In the genomic region with DNA sequence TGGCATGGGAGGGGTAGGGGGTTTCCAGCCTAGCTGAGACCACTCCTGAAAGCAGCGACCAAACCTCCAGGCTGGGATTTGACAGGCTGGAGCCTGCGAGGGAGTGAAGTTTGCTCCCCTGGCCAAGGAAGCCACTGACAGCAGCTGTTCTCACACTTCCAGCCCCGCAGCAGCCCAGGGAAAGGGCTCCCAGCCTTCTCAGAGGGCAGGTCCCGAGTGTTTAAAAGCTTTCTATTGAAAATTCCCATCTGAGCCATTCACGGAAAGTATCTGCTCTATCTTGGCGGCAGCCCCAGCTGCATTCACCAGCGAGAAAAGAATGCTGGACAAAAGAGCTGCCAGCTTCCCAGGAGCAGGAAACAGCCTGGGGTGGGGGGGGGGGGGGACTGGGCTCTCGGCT, we compare ENCODE assay signal across 8 mouse cellular contexts. TPM values are rescaled to one million over a fixed set of nuclear protein-coding genes. Genes with fewer than 3 reads are reported as not detected.
A peak's percentile ranks its signal among the peaks of the same experiment; 100 is the strongest.
DNase-seq lines count a peak whose midpoint lies in the region; ATAC-seq and TF ChIP-seq lines count a peak whose summit lies in the region.

No protein-coding gene starts in this region.

- 7% methylated on average over 8 of the region's 8 CpGs for WGBS in lung, embryonic 14.5 days
- WGBS in lung, adult 2 months: 18% methylated on average over 7 of the region's 8 CpGs
- 3% methylated on average over 8 of the region's 8 CpGs for WGBS in forebrain, embryonic 15.5 days
- 5% methylated on average over 8 of the region's 8 CpGs for WGBS in limb, embryonic 13.5 days
- 4% methylated on average over 8 of the region's 8 CpGs for WGBS in neural tube, embryonic 15.5 days

- peak overlapping the region; percentile 12; the same call in 1 of the 2 replicates for H3K4me2 ChIP-seq in lung, embryonic 14.5 days
- no peak overlapping the region for H3K4me2 ChIP-seq in forebrain, embryonic 15.5 days (replicated peaks)
- H3K4me2 ChIP-seq in limb, embryonic 13.5 days (replicated peaks): peak overlapping the region; percentile 11; the same call in 1 of the 2 replicates
- no peak overlapping the region for H3K4me2 ChIP-seq in neural tube, embryonic 15.5 days

- no peaks in the 10 kb centered on the region for H3K36me3 ChIP-seq in lung, embryonic 14.5 days (ENCODE audit: insufficient read depth)
- H3K36me3 ChIP-seq in forebrain, embryonic 15.5 days: no peaks in the 10 kb centered on the region
- H3K36me3 ChIP-seq in limb, embryonic 13.5 days: no peaks in the 10 kb centered on the region
- no peaks in the 10 kb centered on the region for H3K36me3 ChIP-seq in neural tube, embryonic 15.5 days

- no peak overlapping the region for H3K4me3 ChIP-seq in lung, embryonic 14.5 days (ENCODE audit: low read depth, low read length)
- no peak overlapping the region for H3K4me3 ChIP-seq in lung, adult 2 months (replicated peaks; ENCODE audit: extremely low read depth, low read depth, low read length)
- no peak overlapping the region for H3K4me3 ChIP-seq in forebrain, embryonic 15.5 days
- H3K4me3 ChIP-seq in limb, embryonic 13.5 days: no peak overlapping the region
- H3K4me3 ChIP-seq in neural tube, embryonic 15.5 days (replicated peaks): no peak overlapping the region

- no peak overlapping the region for H3K9ac ChIP-seq in lung, embryonic 14.5 days
- H3K9ac ChIP-seq in forebrain, embryonic 15.5 days (replicated peaks): no peak overlapping the region
- H3K9ac ChIP-seq in limb, embryonic 13.5 days: no peak overlapping the region
- no peak overlapping the region for H3K9ac ChIP-seq in neural tube, embryonic 15.5 days (replicated peaks)

- TF ChIP-seq POLR2A in lung, adult 2 months (IDR thresholded peaks at IDR 0.05; ENCODE audit: borderline replicate concordance, extremely low read depth, low read depth, low read length): no peak

- peak overlapping the region; percentile 84 for H3K27ac ChIP-seq in lung, embryonic 14.5 days (ENCODE audit: low read depth)
- H3K27ac ChIP-seq in forebrain, embryonic 15.5 days (replicated peaks): peak overlapping the region; percentile 88
- H3K27ac ChIP-seq in limb, embryonic 13.5 days: peak overlapping the region; percentile 52; the same call in 1 of the 2 replicates
- H3K27ac ChIP-seq in neural tube, embryonic 15.5 days (replicated peaks): peak overlapping the region; percentile 72

- no peaks in the 10 kb centered on the region for H3K9me3 ChIP-seq in lung, embryonic 14.5 days (ENCODE audit: low read depth, low read length)
- H3K9me3 ChIP-seq in forebrain, embryonic 15.5 days: no peaks in the 10 kb centered on the region
- no peaks in the 10 kb centered on the region for H3K9me3 ChIP-seq in limb, embryonic 13.5 days
- no peaks in the 10 kb centered on the region for H3K9me3 ChIP-seq in neural tube, embryonic 15.5 days (replicated peaks)

- H3K27me3 ChIP-seq in lung, embryonic 14.5 days (ENCODE audit: insufficient read depth, low read length): no peaks in the 10 kb centered on the region
- no peaks in the 10 kb centered on the region for H3K27me3 ChIP-seq in forebrain, embryonic 15.5 days
- no peaks in the 10 kb centered on the region for H3K27me3 ChIP-seq in limb, embryonic 13.5 days
- H3K27me3 ChIP-seq in neural tube, embryonic 15.5 days (replicated peaks): no peaks in the 10 kb centered on the region

- TF ChIP-seq CTCF in lung, embryonic 14.5 days (IDR thresholded peaks at IDR 0.05; ENCODE audit: low read depth): no peak
- TF ChIP-seq CTCF in lung, adult 2 months (IDR thresholded peaks at IDR 0.05; ENCODE audit: insufficient read depth, low read length): no peak

- peak; percentile 90 for DNase-seq in lung, embryonic 14.5 days
- DNase-seq in lung, adult 2 months: no peak
- DNase-seq in thymus, adult 18-20 months: no peak
- no peak for DNase-seq in thymus, postnatal 25 days
- DNase-seq in thymus, postnatal 4 days: no peak

- peak; percentile 62 for ATAC-seq in lung, embryonic 14.5 days (ENCODE audit: insufficient read depth)
- ATAC-seq in forebrain, embryonic 15.5 days (replicated peaks): peak; percentile 51
- peak; percentile 26; the same call in 1 of the 2 replicates for ATAC-seq in limb, embryonic 13.5 days (ENCODE audit: low FRiP score, low read depth)
- ATAC-seq in neural tube, embryonic 15.5 days (ENCODE audit: low FRiP score): 0 out of 2 replicates have a peak, but pooled peaks have one; percentile 22

- peaks cover 25% of the 10 kb centered on the region for H3K4me1 ChIP-seq in lung, embryonic 14.5 days (ENCODE audit: insufficient read depth)
- H3K4me1 ChIP-seq in lung, adult 2 months (ENCODE audit: control insufficient read depth, insufficient read depth, low read length): no peaks in the 10 kb centered on the region; the same call in 1 of the 2 replicates
- peaks cover 61% of the 10 kb centered on the region for H3K4me1 ChIP-seq in forebrain, embryonic 15.5 days
- peaks cover 30% of the 10 kb centered on the region for H3K4me1 ChIP-seq in limb, embryonic 13.5 days
- H3K4me1 ChIP-seq in neural tube, embryonic 15.5 days: peaks cover 49% of the 10 kb centered on the region

RNA-seq across cellular contexts. Expression of a gene that starts 25.2 kb away (rescaled TPM):
- 56.5 and 64.6 TPM in 2 replicates for polyA plus RNA-seq in lung, embryonic 14.5 days (2014; fragmentation: Nextera tagmentation; extraction: Ambion mirVana)
- polyA plus RNA-seq in lung, adult 2 months (2012; rRNA removed): 95.0 and 116 TPM in 2 replicates
- polyA plus RNA-seq in forebrain, embryonic 15.5 days (2015; fragmentation: Nextera tagmentation; extraction: Ambion mirVana): 82.8 and 84.3 TPM in 2 replicates
- polyA plus RNA-seq in limb, embryonic 13.5 days (2015; fragmentation: Nextera tagmentation; extraction: Ambion mirVana): 56.9 and 58.7 TPM in 2 replicates
- polyA plus RNA-seq in neural tube, embryonic 15.5 days (2015; fragmentation: Nextera tagmentation; extraction: Ambion mirVana): 75.6 and 85.4 TPM in 2 replicates

RNA-seq across cellular contexts. Expression of a gene that starts 53.8 kb away (rescaled TPM):
- not detected in 2 replicates for polyA plus RNA-seq in lung, embryonic 14.5 days (2014; fragmentation: Nextera tagmentation; extraction: Ambion mirVana)
- polyA plus RNA-seq in lung, adult 2 months (2012; rRNA removed): 4.7 TPM in 1 of 2 replicates, not detected in the other
- not detected in 2 replicates for polyA plus RNA-seq in forebrain, embryonic 15.5 days (2015; fragmentation: Nextera tagmentation; extraction: Ambion mirVana)
- not detected in 2 replicates for polyA plus RNA-seq in limb, embryonic 13.5 days (2015; fragmentation: Nextera tagmentation; extraction: Ambion mirVana)
- not detected in 2 replicates for polyA plus RNA-seq in neural tube, embryonic 15.5 days (2015; fragmentation: Nextera tagmentation; extraction: Ambion mirVana)

Comparison
In these comparisons a context has a peak if more than half of its experiments do, and no peak if none do; other contexts are left out.
1. H3K4me2 ChIP-seq: peak in lung, embryonic 14.5 days (single experiment) and limb, embryonic 13.5 days (single experiment); none in forebrain, embryonic 15.5 days (single experiment) and neural tube, embryonic 15.5 days (single experiment).
2. Peak in every context shown above with its lines, with median percentiles within 50 percentile points of each other: ATAC-seq and H3K27ac ChIP-seq.